Mouse (Mus musculus) liver, embryonic 14.5 days (tissue): Measurements from ENCODE around the gene Cnnm1.

ENCODE experiments used
- CTCF ChIP-seq: IDR thresholded peaks from 2 replicates; pipeline ENCODE4 v1.5.1; 2016; ENCODE audit warnings: antibody characterized with exemption, low read depth, control low read depth
- EP300 ChIP-seq: IDR thresholded peaks from 2 replicates; pipeline ENCODE4 v1.6.1; 2016; ENCODE audit warnings: antibody characterized with exemption, low read depth

- no peak for TF ChIP-seq CTCF
- no peak for TF ChIP-seq EP300
These were observed 24.1 kb downstream of the Cnnm1 start for GRCm38 (mm10) chr19:43464294-43464687.
